Mouse (Mus musculus) limb, embryonic 13.5 days (tissue): ENCODE measurements around the gene Lsamp. TPM values are rescaled to one million over a fixed set of nuclear protein-coding genes. Genes with fewer than 3 reads are reported as not detected.

Experiments used
- ATAC-seq: fragments of 200-750 bp; cut with Nextera tagmentation; 2 replicates; pipeline ENCODE4 v1.8.0; 2017; ENCODE audit warnings: low read depth, moderate number of reproducible peaks, moderate TSS enrichment; ENCODE audit not compliant: low FRiP score
- H3K27ac ChIP-seq: fragments of 300-500 bp; sonication (generic); 2 replicates; pipeline ENCODE4 v1.5.1; 2015; ENCODE audit warnings: inconsistent platforms, mild to moderate bottlenecking, moderate library complexity
- H3K27me3 ChIP-seq: fragments of 300-500 bp; sonication (generic); 2 replicates; pipeline ENCODE4 v1.6.1; 2015; ENCODE audit warnings: mild to moderate bottlenecking, inconsistent platforms
- H3K36me3 ChIP-seq: fragments of 300-500 bp; sonication (generic); 2 replicates; pipeline ENCODE4 v1.6.1; 2015; ENCODE audit warnings: inconsistent platforms, mild to moderate bottlenecking, moderate library complexity
- H3K4me1 ChIP-seq: fragments of 300-500 bp; sonication (generic); 2 replicates; pipeline ENCODE4 v1.6.1; 2015; ENCODE audit warnings: inconsistent platforms
- H3K4me2 ChIP-seq: fragments of 300-500 bp; sonication (generic); replicated peaks from 2 replicates; pipeline ENCODE4 v1.6.1; 2015; ENCODE audit warnings: inconsistent platforms, mild to moderate bottlenecking, moderate library complexity
- H3K4me3 ChIP-seq: fragments of 300-500 bp; sonication (generic); 2 replicates; pipeline ENCODE4 v1.5.1; 2015; ENCODE audit warnings: moderate library complexity, mild to moderate bottlenecking, inconsistent platforms
- H3K9ac ChIP-seq: fragments of 300-500 bp; sonication (generic); 2 replicates; pipeline ENCODE4 v1.6.1; 2015; ENCODE audit warnings: mild to moderate bottlenecking, inconsistent platforms
- H3K9me3 ChIP-seq: fragments of 300-500 bp; sonication (generic); 2 replicates; pipeline ENCODE4 v1.6.1; 2016; ENCODE audit warnings: inconsistent platforms
- WGBS: fragments of 180-500 bp; shearing (Covaris S2); methylation state at CpG from one replicate; pipeline ENCODE4 v1.1.7; 2015; 5-methylcytosine and 5-hydroxymethylcytosine counted together
- polyA plus RNA-seq: library from polyadenylated mRNA; unstranded; fragments of >200 nt; fragmentation: Nextera tagmentation; extraction: Ambion mirVana; gene quantifications from 2 replicates; pipeline ENCODE4 v1.2.1, GENCODE M21; 2015

Lsamp gene
- 11.3 and 12.9 TPM in 2 replicates for polyA plus RNA-seq

GRCm38 (mm10) chr16:39984205-39984634, at the start of gene Lsamp:
Gene Lsamp (plus strand): TSS chr16:39984361.
- H3K36me3 ChIP-seq: no peaks in the 10 kb centered on the region
- peaks cover 8% of the 10 kb centered on the region; the same call in 1 of the 2 replicates for H3K27me3 ChIP-seq
- no peaks in the 10 kb centered on the region for H3K9me3 ChIP-seq
- 0 out of 2 replicates have a peak, but pooled peaks cover 3% of the 10 kb centered on the region for H3K4me1 ChIP-seq
- H3K4me2 ChIP-seq: peak within 1 kb of the TSS; percentile 96
- H3K4me3 ChIP-seq: peak within 1 kb of the TSS; percentile 57
- no peak within 1 kb of the TSS for H3K27ac ChIP-seq
- peak within 1 kb of the TSS; percentile 63 for H3K9ac ChIP-seq
- WGBS: 1% methylated on average over 24 of the region's 24 CpGs
- ATAC-seq: peak; percentile 93

- ATAC-seq: no peak
- WGBS: 91% methylated on average over 2 of the region's 2 CpGs
- no peaks in the 10 kb centered on the region for H3K4me1 ChIP-seq
These were observed 26.5 kb upstream of the Lsamp start for GRCm38 (mm10) chr16:39957686-39958085.

GRCm38 (mm10) chr16:39972712-39973111, 11.4 kb upstream of the Lsamp start:
- Histone ChIP-seq H3K27ac (no peak overlapping the region), H3K9ac (no peak overlapping the region), H3K4me1 (no peaks in the 10 kb centered on the region), H3K9me3 (no peaks in the 10 kb centered on the region), H3K4me3 (no peak overlapping the region), H3K4me2 (no peak overlapping the region), H3K27me3 (no peaks in the 10 kb centered on the region), H3K36me3 (no peaks in the 10 kb centered on the region)
- 77% methylated on average over 1 of the region's 1 CpGs for WGBS
- no peak for ATAC-seq

More at GRCm38 (mm10) chr16:39957686-39958085, 26.5 kb upstream of the Lsamp start:
- H3K27ac ChIP-seq: no peak overlapping the region
- H3K9me3 ChIP-seq: no peaks in the 10 kb centered on the region
- H3K27me3 ChIP-seq: no peaks in the 10 kb centered on the region
- no peak overlapping the region for H3K9ac ChIP-seq
- no peak overlapping the region for H3K4me3 ChIP-seq
- H3K4me2 ChIP-seq: no peak overlapping the region
- no peaks in the 10 kb centered on the region for H3K36me3 ChIP-seq

GRCm38 (mm10) chr16:39984635-39985291, 602 bp downstream of the Lsamp start:
- H3K36me3 ChIP-seq: no peaks in the 10 kb centered on the region
- peak; percentile 66 for ATAC-seq
- no peak overlapping the region for H3K27ac ChIP-seq
- peak overlapping the region; percentile 63 for H3K9ac ChIP-seq
- H3K4me1 ChIP-seq: 0 out of 2 replicates have a peak, but pooled peaks cover 3% of the 10 kb centered on the region
- WGBS: under 1% methylated on average over 28 of the region's 29 CpGs
- peak overlapping the region; percentile 57 for H3K4me3 ChIP-seq
- H3K9me3 ChIP-seq: no peaks in the 10 kb centered on the region
- peaks cover 8% of the 10 kb centered on the region; the same call in 1 of the 2 replicates for H3K27me3 ChIP-seq
- peak overlapping the region; percentile 96 for H3K4me2 ChIP-seq

GRCm38 (mm10) chr16:39988466-39988865, 4.3 kb downstream of the Lsamp start:
- Histone ChIP-seq H3K9me3 (no peaks in the 10 kb centered on the region), H3K4me2 (no peak overlapping the region), H3K27me3 (peaks cover 8% of the 10 kb centered on the region; the same call in 1 of the 2 replicates), H3K9ac (no peak overlapping the region), H3K4me1 (0 out of 2 replicates have a peak, but pooled peaks cover 3% of the 10 kb centered on the region), H3K27ac (no peak overlapping the region), H3K36me3 (no peaks in the 10 kb centered on the region), H3K4me3 (no peak overlapping the region)
- WGBS: 55% methylated on average over 2 of the region's 2 CpGs
- ATAC-seq: no peak

GRCm38 (mm10) chr16:39994821-39995220, 10.7 kb downstream of the Lsamp start:
- Histone ChIP-seq H3K36me3 (no peaks in the 10 kb centered on the region), H3K27me3 (no peaks in the 10 kb centered on the region), H3K27ac (no peak overlapping the region), H3K4me1 (no peaks in the 10 kb centered on the region), H3K4me3 (no peak overlapping the region), H3K9ac (no peak overlapping the region), H3K9me3 (no peaks in the 10 kb centered on the region), H3K4me2 (no peak overlapping the region)
- ATAC-seq: no peak
- WGBS: 85% methylated on average over 5 of the region's 5 CpGs

GRCm38 (mm10) chr16:40008800-40009199, 24.6 kb downstream of the Lsamp start:
- Histone ChIP-seq H3K27me3 (no peaks in the 10 kb centered on the region), H3K27ac (no peak overlapping the region), H3K4me3 (no peak overlapping the region), H3K9me3 (no peaks in the 10 kb centered on the region), H3K4me1 (no peaks in the 10 kb centered on the region), H3K36me3 (no peaks in the 10 kb centered on the region), H3K9ac (no peak overlapping the region), H3K4me2 (no peak overlapping the region)
- WGBS: 72% methylated on average over 2 of the region's 2 CpGs
- ATAC-seq: no peak

GRCm38 (mm10) chr16:40011106-40011505, 26.9 kb downstream of the Lsamp start:
- H3K27ac ChIP-seq: no peak overlapping the region
- H3K4me2 ChIP-seq: no peak overlapping the region
- no peaks in the 10 kb centered on the region for H3K9me3 ChIP-seq
- ATAC-seq: no peak
- H3K4me3 ChIP-seq: no peak overlapping the region
- no peaks in the 10 kb centered on the region for H3K27me3 ChIP-seq
- 85% methylated on average over 1 of the region's 1 CpGs for WGBS
- H3K36me3 ChIP-seq: no peaks in the 10 kb centered on the region
- H3K4me1 ChIP-seq: no peaks in the 10 kb centered on the region
- H3K9ac ChIP-seq: no peak overlapping the region

GRCm38 (mm10) chr16:40022611-40023010, 38.5 kb downstream of the Lsamp start:
- 91% methylated on average over 3 of the region's 3 CpGs for WGBS
- Histone ChIP-seq H3K4me1 (no peaks in the 10 kb centered on the region), H3K9me3 (no peaks in the 10 kb centered on the region), H3K27me3 (no peaks in the 10 kb centered on the region), H3K9ac (no peak overlapping the region), H3K36me3 (no peaks in the 10 kb centered on the region), H3K27ac (no peak overlapping the region), H3K4me3 (no peak overlapping the region), H3K4me2 (no peak overlapping the region)
- no peak for ATAC-seq

GRCm38 (mm10) chr16:40036719-40037118, 52.6 kb downstream of the Lsamp start:
- Histone ChIP-seq H3K4me1 (no peaks in the 10 kb centered on the region), H3K27ac (no peak overlapping the region), H3K4me3 (no peak overlapping the region), H3K9me3 (no peaks in the 10 kb centered on the region), H3K27me3 (no peaks in the 10 kb centered on the region), H3K9ac (no peak overlapping the region), H3K36me3 (no peaks in the 10 kb centered on the region), H3K4me2 (no peak overlapping the region)
- no peak for ATAC-seq
- WGBS: 94% methylated on average over 1 of the region's 1 CpGs

GRCm38 (mm10) chr16:40059546-40059945, 75.4 kb downstream of the Lsamp start:
- 70% methylated on average over 2 of the region's 2 CpGs for WGBS

GRCm38 (mm10) chr16:40059968-40060367, 75.8 kb downstream of the Lsamp start:
- H3K36me3 ChIP-seq: no peaks in the 10 kb centered on the region
- no peak overlapping the region for H3K4me3 ChIP-seq
- H3K9ac ChIP-seq: no peak overlapping the region
- WGBS: 68% methylated on average over 1 of the region's 1 CpGs
- ATAC-seq: no peak
- no peak overlapping the region for H3K4me2 ChIP-seq
- H3K9me3 ChIP-seq: no peaks in the 10 kb centered on the region
- no peak overlapping the region for H3K27ac ChIP-seq
- H3K27me3 ChIP-seq: no peaks in the 10 kb centered on the region
- H3K4me1 ChIP-seq: no peaks in the 10 kb centered on the region

More at GRCm38 (mm10) chr16:40059546-40059945, 75.4 kb downstream of the Lsamp start:
- H3K9me3 ChIP-seq: no peaks in the 10 kb centered on the region
- no peak overlapping the region for H3K9ac ChIP-seq
- no peaks in the 10 kb centered on the region for H3K36me3 ChIP-seq
- H3K4me1 ChIP-seq: no peaks in the 10 kb centered on the region
- H3K4me2 ChIP-seq: no peak overlapping the region
- no peak overlapping the region for H3K27ac ChIP-seq
- H3K27me3 ChIP-seq: no peaks in the 10 kb centered on the region
- H3K4me3 ChIP-seq: no peak overlapping the region
- no peak for ATAC-seq

GRCm38 (mm10) chr16:40060491-40060890, 76.3 kb downstream of the Lsamp start:
- H3K9me3 ChIP-seq: no peaks in the 10 kb centered on the region
- WGBS: 63% methylated on average over 2 of the region's 2 CpGs
- no peak for ATAC-seq
- no peak overlapping the region for H3K9ac ChIP-seq
- H3K4me2 ChIP-seq: no peak overlapping the region
- H3K36me3 ChIP-seq: no peaks in the 10 kb centered on the region
- H3K27ac ChIP-seq: no peak overlapping the region
- no peak overlapping the region for H3K4me3 ChIP-seq
- H3K27me3 ChIP-seq: no peaks in the 10 kb centered on the region
- no peaks in the 10 kb centered on the region for H3K4me1 ChIP-seq
